Mouse (Mus musculus): ENCODE data around the gene Pou4f2. TPM values are rescaled to one million over a fixed set of nuclear protein-coding genes. Genes with fewer than 3 reads are reported as not detected.

The Pou4f2 gene
- total RNA-seq, 1 experiment: 1.2 TPM

DNA sequence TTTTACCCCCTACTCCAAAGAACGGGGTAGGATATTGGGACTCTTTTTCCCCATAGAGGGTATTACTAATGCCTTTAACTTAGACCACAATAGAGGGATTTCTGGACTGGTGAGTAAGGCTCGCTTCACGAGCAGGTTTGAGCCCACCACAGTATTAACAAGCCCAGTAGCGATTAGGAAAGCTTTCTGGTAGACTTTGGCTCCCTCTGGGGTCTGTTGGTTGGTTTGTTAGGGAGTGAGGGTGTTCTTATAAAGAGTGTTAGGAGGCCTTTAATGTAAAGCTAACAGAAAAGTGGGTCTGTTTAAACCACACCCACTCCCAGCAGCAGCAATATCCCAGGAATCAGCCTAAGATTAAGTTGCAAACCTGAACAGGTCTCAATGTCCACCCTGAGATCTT lies 17.2 kb downstream of the Pou4f2 start:
- Histone ChIP-seq H3K27ac (ENCODE audit: insufficient read depth, low read depth, low read length, poor library complexity, severe bottlenecking) (no peak overlapping the region), H3K9me3 (ENCODE audit: control insufficient read depth, insufficient read depth, low read depth, low read length) (no peaks in the 10 kb centered on the region), H3K9ac (ENCODE audit: insufficient read depth, low read depth, low read length, poor library complexity, severe bottlenecking) (no peak overlapping the region), H3K4me3 (ENCODE audit: insufficient read depth in 1 of 2, low read depth in 1 of 2, low read length in 2 of 2, poor library complexity in 1 of 2, severe bottlenecking in 1 of 2) (0 out of 4 replicates have a peak overlapping the region, but pooled peaks of 1 of the 2 experiments have one; percentile 47), H3K36me3 (ENCODE audit: control insufficient read depth, insufficient read depth, low read length, poor library complexity, severe bottlenecking) (no peaks in the 10 kb centered on the region), H3K4me1 (ENCODE audit: control insufficient read depth in 2 of 2, insufficient read depth in 2 of 2, low read length in 2 of 2, poor library complexity in 1 of 2) (peaks cover 2 to 13% of the 10 kb centered on the region in 2 experiments; a peak in 3 of 4 replicates)
- in situ Hi-C loops (cut with MboI; ENCODE audit: low sequenced_read_pairs in 2 of 2, unreplicated experiment in 2 of 2): no loop called here
- no peak for TF ChIP-seq ZC3H11A (IDR thresholded peaks at IDR 0.05; ENCODE audit: borderline replicate concordance, low read depth, low read length)
- no peak for TF ChIP-seq HCFC1 (IDR thresholded peaks at IDR 0.05; ENCODE audit: borderline replicate concordance, insufficient read depth, low read length)
- no peak for TF ChIP-seq ZNF384 (IDR thresholded peaks at IDR 0.05; ENCODE audit: low read depth, low read length)
- DNase-seq (ENCODE audit: low read depth, low spot score): no peak

DNA sequence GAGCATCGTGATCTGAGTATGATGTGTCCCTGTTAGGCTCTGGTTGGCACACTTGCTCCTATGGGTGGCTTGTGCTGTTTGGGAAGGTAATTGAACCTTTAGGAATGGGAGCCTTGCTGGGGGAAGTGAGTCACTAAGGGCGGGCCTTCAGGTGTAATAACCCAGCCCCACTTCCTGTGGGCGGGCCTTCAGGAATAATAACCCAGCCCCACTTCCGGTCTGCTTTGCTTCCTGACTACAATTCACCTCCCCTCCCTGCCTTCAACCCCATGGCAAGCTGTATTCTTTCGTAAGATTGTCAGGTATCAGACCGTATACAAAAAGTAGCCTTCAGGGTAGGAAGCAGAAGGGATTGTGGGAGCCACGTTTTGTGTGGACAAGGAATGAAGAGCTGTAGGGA lies 45.7 kb downstream of the Pou4f2 start:
- H3K27ac ChIP-seq (ENCODE audit: insufficient read depth, low read depth, low read length, poor library complexity, severe bottlenecking): no peak overlapping the region; the same call in 1 of the 2 replicates
- H3K36me3 ChIP-seq (ENCODE audit: control insufficient read depth, insufficient read depth, low read length, poor library complexity, severe bottlenecking): no peaks in the 10 kb centered on the region
- H3K9ac ChIP-seq (ENCODE audit: insufficient read depth, low read depth, low read length, poor library complexity, severe bottlenecking): no peak overlapping the region
- in situ Hi-C loops (cut with MboI; ENCODE audit: low sequenced_read_pairs in 2 of 2, unreplicated experiment in 2 of 2): no loop called here
- DNase-seq (ENCODE audit: low read depth, low spot score): no peak
- H3K4me1 ChIP-seq (ENCODE audit: control insufficient read depth in 2 of 2, insufficient read depth in 2 of 2, low read length in 2 of 2, poor library complexity in 1 of 2): peaks cover 0 to 5% of the 10 kb centered on the region in 2 experiments; a peak in 1 of 4 replicates
- no peak for TF ChIP-seq HCFC1 (IDR thresholded peaks at IDR 0.05; ENCODE audit: borderline replicate concordance, insufficient read depth, low read length)
- TF ChIP-seq ZNF384 (IDR thresholded peaks at IDR 0.05; ENCODE audit: low read depth, low read length): no peak
- no peak for TF ChIP-seq ZC3H11A (IDR thresholded peaks at IDR 0.05; ENCODE audit: borderline replicate concordance, low read depth, low read length)
- TF ChIP-seq MAFK (IDR thresholded peaks at IDR 0.05; ENCODE audit: insufficient read depth, low read depth, low read length): no peak
- no peak for TF ChIP-seq CHD2 (IDR thresholded peaks at IDR 0.05; ENCODE audit: low read depth, low read length)
- peak overlapping the region in 1 of 2 experiments; percentile 72; a peak in 2 of 4 replicates for H3K4me3 ChIP-seq (ENCODE audit: insufficient read depth in 1 of 2, low read depth in 1 of 2, low read length in 2 of 2, poor library complexity in 1 of 2, severe bottlenecking in 1 of 2)
- no peaks in the 10 kb centered on the region for H3K9me3 ChIP-seq (ENCODE audit: control insufficient read depth, insufficient read depth, low read depth, low read length)

Other genes starting within 250 kb of the Pou4f2 start
- 1.4 and 2.4 TPM in 2 replicates for gene Ttc29, start 223.3 kb downstream of the Pou4f2 start, total RNA-seq (2012; rRNA removed)
- gene Rbmxl1, start 72.3 kb upstream of the Pou4f2 start, total RNA-seq (2012; rRNA removed): 90.3 and 124 TPM in 2 replicates
- gene Slc10a7, start 72.7 kb upstream of the Pou4f2 start, total RNA-seq (2012; rRNA removed): 30.5 and 39.6 TPM in 2 replicates

Data from ES-E14 (cell line).